Mouse (Mus musculus) E14TG2a.4 (cell line): Measurements from ENCODE around the gene Polr2g.
A peak's percentile ranks its signal among the peaks of the same experiment; 100 is the strongest.

Experiments
- H3K27me3 ChIP-seq: 2 replicates; pipeline ENCODE4 v1.6.1; 2014; ENCODE audit warnings: low read length, control low read depth; ENCODE audit not compliant: insufficient read depth
- H3K36me3 ChIP-seq: 2 replicates; pipeline ENCODE4 v1.6.1; 2014; ENCODE audit warnings: low read length, control low read depth; ENCODE audit not compliant: insufficient read depth
- H3K4me1 ChIP-seq: replicated peaks from 2 replicates; pipeline ENCODE4 v1.6.1; 2014; ENCODE audit warnings: low read depth, low read length, control low read depth
- H3K4me3 ChIP-seq: replicated peaks from 2 replicates; pipeline ENCODE4 v1.5.1; 2014; ENCODE audit warnings: mild to moderate bottlenecking, low read length
- H3K9me3 ChIP-seq: 2 replicates; pipeline ENCODE4 v1.6.1; 2014; ENCODE audit warnings: low read length, control low read depth
- CTCF ChIP-seq: conservative IDR thresholded peaks from 2 replicates; pipeline ENCODE4 v1.5.1; 2014; ENCODE audit warnings: low read length
- NANOG ChIP-seq: IDR thresholded peaks from 2 replicates; pipeline ENCODE4 v1.6.1; 2014; ENCODE audit warnings: borderline replicate concordance, low read length, mixed read lengths
- POU5F1 ChIP-seq: IDR thresholded peaks from 2 replicates; pipeline ENCODE4 v1.6.1; 2014; ENCODE audit warnings: low read length, borderline replicate concordance

The Polr2g gene

GRCm38 (mm10) chr19:8819596-8820423 is 21.4 kb upstream of the Polr2g start, which contains the start of gene Hnrnpul2:
Hnrnpul2 (plus strand) TSS chr19:8820010.
- Histone ChIP-seq H3K4me1 (peaks cover 65% of the 10 kb centered on the region), H3K36me3 (peaks cover 76% of the 10 kb centered on the region), H3K9me3 (no peaks in the 10 kb centered on the region), H3K27me3 (no peaks in the 10 kb centered on the region), H3K4me3 (peak within 1 kb of the TSS; percentile 99)
- TF ChIP-seq NANOG, result no peak

- TF ChIP-seq CTCF, result no peak
- no peak for TF ChIP-seq NANOG
- Histone ChIP-seq H3K36me3 (peaks cover 75% of the 10 kb centered on the region), H3K9me3 (no peaks in the 10 kb centered on the region), H3K4me1 (peaks cover 63% of the 10 kb centered on the region), H3K4me3 (peak within 1 kb of the TSS; percentile 99), H3K27me3 (no peaks in the 10 kb centered on the region)
Measured at GRCm38 (mm10) chr19:8818801-8819595, 20.6 kb upstream of the Polr2g start, which contains the start of gene Ttc9c. Ttc9c (minus strand) TSS chr19:8819333.

- Histone ChIP-seq H3K36me3 (peaks cover 75% of the 10 kb centered on the region), H3K4me3 (peak overlapping the region; percentile 99), H3K9me3 (no peaks in the 10 kb centered on the region), H3K4me1 (peaks cover 61% of the 10 kb centered on the region), H3K27me3 (no peaks in the 10 kb centered on the region)
- TF ChIP-seq NANOG (no peak), CTCF (no peak)
Measured at GRCm38 (mm10) chr19:8818301-8818798, 20.0 kb upstream of the Polr2g start.

GRCm38 (mm10) chr19:8817001-8817400 is 18.6 kb upstream of the Polr2g start:
- no peak overlapping the region for H3K4me3 ChIP-seq
- no peaks in the 10 kb centered on the region for H3K27me3 ChIP-seq
- peaks cover 76% of the 10 kb centered on the region for H3K36me3 ChIP-seq
- no peaks in the 10 kb centered on the region for H3K9me3 ChIP-seq
- H3K4me1 ChIP-seq, result peaks cover 48% of the 10 kb centered on the region
- no peak for TF ChIP-seq NANOG
- TF ChIP-seq POU5F1, result no peak
- no peak for TF ChIP-seq CTCF

- Histone ChIP-seq H3K9me3 (no peaks in the 10 kb centered on the region), H3K27me3 (no peaks in the 10 kb centered on the region), H3K4me3 (no peak overlapping the region), H3K36me3 (peaks cover 75% of the 10 kb centered on the region), H3K4me1 (peaks cover 36% of the 10 kb centered on the region)
- TF ChIP-seq CTCF, result no peak
- TF ChIP-seq POU5F1, result no peak
- TF ChIP-seq NANOG, result no peak
Measured at GRCm38 (mm10) chr19:8815812-8816211, 17.4 kb upstream of the Polr2g start.

- no peaks in the 10 kb centered on the region for H3K9me3 ChIP-seq
- TF ChIP-seq NANOG (no peak), POU5F1 (no peak), CTCF (no peak)
- peaks cover 86% of the 10 kb centered on the region for H3K36me3 ChIP-seq
- 0 out of 2 replicates have a peak overlapping the region, but pooled peaks have one; percentile 17 for H3K4me3 ChIP-seq
- peaks cover 54% of the 10 kb centered on the region for H3K4me1 ChIP-seq
- no peaks in the 10 kb centered on the region for H3K27me3 ChIP-seq
Measured at GRCm38 (mm10) chr19:8806810-8807209, 8.4 kb upstream of the Polr2g start.

- peaks cover 59% of the 10 kb centered on the region for H3K36me3 ChIP-seq
- peaks cover 61% of the 10 kb centered on the region for H3K4me1 ChIP-seq
- no peaks in the 10 kb centered on the region for H3K9me3 ChIP-seq
- no peaks in the 10 kb centered on the region for H3K27me3 ChIP-seq
- peak overlapping the region; percentile 92; the same call in 1 of the 2 replicates for H3K4me3 ChIP-seq
- no peak for TF ChIP-seq NANOG
- TF ChIP-seq POU5F1, result no peak
- no peak for TF ChIP-seq CTCF
Measured at GRCm38 (mm10) chr19:8803879-8804660, 5.7 kb upstream of the Polr2g start.

GRCm38 (mm10) chr19:8803204-8803780 is 4.9 kb upstream of the Polr2g start:
- Histone ChIP-seq H3K9me3 (no peaks in the 10 kb centered on the region), H3K27me3 (no peaks in the 10 kb centered on the region), H3K4me3 (peak overlapping the region; percentile 92), H3K36me3 (peaks cover 51% of the 10 kb centered on the region), H3K4me1 (peaks cover 62% of the 10 kb centered on the region)
- TF ChIP-seq CTCF (no peak), POU5F1 (no peak), NANOG (no peak)
